Mouse (Mus musculus) limb, embryonic 12.5 days (tissue): Measurements from ENCODE around the gene Sla2. TPM values are rescaled to one million over a fixed set of nuclear protein-coding genes. Genes with fewer than 3 reads are reported as not detected.
"Not testable (repeated sequence)": the region's sequence is repeated elsewhere in the genome, so short reads cannot be mapped to it uniquely, and the experiment has no call there.

ENCODE experiments used
- ATAC-seq: fragments of 200-750 bp; cut with Nextera tagmentation; 2 replicates; pipeline ENCODE4 v1.8.0; 2017; ENCODE audit warnings: low read depth, moderate TSS enrichment; ENCODE audit not compliant: insufficient number of reproducible peaks, insufficient read depth, low FRiP score, low TSS enrichment
- H3K27ac ChIP-seq: fragments of 300-500 bp; sonication (generic); 2 replicates; pipeline ENCODE4 v1.5.1; 2016; ENCODE audit warnings: mild to moderate bottlenecking, moderate library complexity
- H3K27me3 ChIP-seq: fragments of 300-500 bp; sonication (generic); 2 replicates; pipeline ENCODE4 v1.6.1; 2016; ENCODE audit warnings: mild to moderate bottlenecking, moderate library complexity
- H3K36me3 ChIP-seq: fragments of 300-500 bp; sonication (generic); 2 replicates; pipeline ENCODE4 v1.6.1; 2016; ENCODE audit warnings: mild to moderate bottlenecking, moderate library complexity
- H3K4me1 ChIP-seq: fragments of 300-500 bp; sonication (generic); replicated peaks from 2 replicates; pipeline ENCODE4 v1.6.1; 2016
- H3K4me2 ChIP-seq: fragments of 300-500 bp; sonication (generic); 2 replicates; pipeline ENCODE4 v1.6.1; 2016; ENCODE audit warnings: mild to moderate bottlenecking, moderate library complexity
- H3K4me3 ChIP-seq: fragments of 300-500 bp; sonication (generic); replicated peaks from 2 replicates; pipeline ENCODE4 v1.5.1; 2016; ENCODE audit warnings: mild to moderate bottlenecking
- H3K9ac ChIP-seq: fragments of 300-500 bp; sonication (generic); replicated peaks from 2 replicates; pipeline ENCODE4 v1.6.1; 2016; ENCODE audit warnings: mild to moderate bottlenecking, moderate library complexity
- H3K9me3 ChIP-seq: fragments of 300-500 bp; sonication (generic); 2 replicates; pipeline ENCODE4 v1.6.1; 2016; ENCODE audit warnings: mild to moderate bottlenecking, moderate library complexity
- WGBS: fragments of 180-500 bp; shearing (Covaris S2); methylation state at CpG from one replicate; pipeline ENCODE4 v1.1.7; 2016; 5-methylcytosine and 5-hydroxymethylcytosine counted together
- polyA plus RNA-seq: library from polyadenylated mRNA; unstranded; fragments of >200 nt; fragmentation: Nextera tagmentation; extraction: Ambion mirVana; gene quantifications from 2 replicates; pipeline ENCODE4 v1.2.1, GENCODE M21; 2016

Gene Sla2
- polyA plus RNA-seq, 1 experiment from 2014 or later, result 0.76 TPM

GRCm38 (mm10) chr2:156885666-156886065 is 1.3 kb downstream of the Sla2 start:
- H3K36me3 ChIP-seq, H3K4me1 ChIP-seq, ATAC-seq, H3K9me3 ChIP-seq, H3K4me2 ChIP-seq, H3K27ac ChIP-seq, H3K4me3 ChIP-seq, H3K27me3 ChIP-seq, H3K9ac ChIP-seq: not testable (repeated sequence)
- 57% methylated on average over 2 of the region's 2 CpGs for WGBS

GRCm38 (mm10) chr2:156884396-156885211 is 2.4 kb downstream of the Sla2 start:
- Histone ChIP-seq H3K36me3 (no peaks in the 10 kb centered on the region), H3K4me3 (no peak overlapping the region), H3K4me2 (no peak overlapping the region), H3K9me3 (no peaks in the 10 kb centered on the region), H3K9ac (no peak overlapping the region), H3K4me1 (no peaks in the 10 kb centered on the region), H3K27me3 (no peaks in the 10 kb centered on the region), H3K27ac (no peak overlapping the region)
- 91% methylated on average over 10 of the region's 10 CpGs for WGBS
- ATAC-seq, result no peak

GRCm38 (mm10) chr2:156882431-156883001 is 4.5 kb downstream of the Sla2 start:
- Histone ChIP-seq H3K27me3 (no peaks in the 10 kb centered on the region), H3K4me3 (no peak overlapping the region), H3K4me1 (no peaks in the 10 kb centered on the region), H3K27ac (no peak overlapping the region), H3K9ac (no peak overlapping the region), H3K4me2 (no peak overlapping the region), H3K9me3 (no peaks in the 10 kb centered on the region), H3K36me3 (no peaks in the 10 kb centered on the region)
- no peak for ATAC-seq
- WGBS, result 46% methylated on average over 10 of the region's 10 CpGs

GRCm38 (mm10) chr2:156879541-156879940 is 7.5 kb downstream of the Sla2 start:
- Histone ChIP-seq H3K27me3 (no peaks in the 10 kb centered on the region), H3K27ac (no peak overlapping the region), H3K4me3 (no peak overlapping the region), H3K9ac (no peak overlapping the region), H3K4me2 (no peak overlapping the region), H3K4me1 (no peaks in the 10 kb centered on the region), H3K9me3 (no peaks in the 10 kb centered on the region), H3K36me3 (peaks cover 9% of the 10 kb centered on the region)
- 83% methylated on average over 3 of the region's 3 CpGs for WGBS
- ATAC-seq, result no peak

GRCm38 (mm10) chr2:156877726-156878125 is 9.3 kb downstream of the Sla2 start:
- no peak overlapping the region for H3K4me3 ChIP-seq
- WGBS, result 54% methylated on average over 9 of the region's 9 CpGs
- peaks cover 27% of the 10 kb centered on the region for H3K36me3 ChIP-seq
- no peaks in the 10 kb centered on the region for H3K4me1 ChIP-seq
- H3K4me2 ChIP-seq, result no peak overlapping the region
- H3K27ac ChIP-seq, result no peak overlapping the region
- ATAC-seq, result no peak
- H3K27me3 ChIP-seq, result no peaks in the 10 kb centered on the region
- no peaks in the 10 kb centered on the region for H3K9me3 ChIP-seq
- H3K9ac ChIP-seq, result no peak overlapping the region

GRCm38 (mm10) chr2:156874760-156875510 is 12.1 kb downstream of the Sla2 start:
- Histone ChIP-seq H3K9ac (no peak overlapping the region), H3K4me2 (no peak overlapping the region), H3K4me1 (no peaks in the 10 kb centered on the region), H3K9me3 (no peaks in the 10 kb centered on the region), H3K4me3 (no peak overlapping the region), H3K27ac (no peak overlapping the region), H3K27me3 (no peaks in the 10 kb centered on the region), H3K36me3 (peaks cover 52% of the 10 kb centered on the region)
- ATAC-seq, result no peak
- WGBS, result 94% methylated on average over 4 of the region's 4 CpGs

GRCm38 (mm10) chr2:156874047-156874759 is 12.8 kb downstream of the Sla2 start:
- no peak overlapping the region for H3K9ac ChIP-seq
- peaks cover 60% of the 10 kb centered on the region for H3K36me3 ChIP-seq
- H3K27me3 ChIP-seq, result no peaks in the 10 kb centered on the region
- no peak overlapping the region for H3K4me3 ChIP-seq
- no peak for ATAC-seq
- no peaks in the 10 kb centered on the region for H3K4me1 ChIP-seq
- no peak overlapping the region for H3K27ac ChIP-seq
- H3K4me2 ChIP-seq, result no peak overlapping the region
- no peaks in the 10 kb centered on the region for H3K9me3 ChIP-seq
- 93% methylated on average over 8 of the region's 8 CpGs for WGBS

GRCm38 (mm10) chr2:156873629-156874028 is 13.4 kb downstream of the Sla2 start:
- Histone ChIP-seq H3K27ac (no peak overlapping the region), H3K4me3 (no peak overlapping the region), H3K36me3 (peaks cover 65% of the 10 kb centered on the region), H3K9ac (no peak overlapping the region), H3K4me2 (no peak overlapping the region), H3K4me1 (no peaks in the 10 kb centered on the region), H3K27me3 (no peaks in the 10 kb centered on the region), H3K9me3 (no peaks in the 10 kb centered on the region)
- 39% methylated on average over 5 of the region's 5 CpGs for WGBS
- no peak for ATAC-seq

GRCm38 (mm10) chr2:156870519-156870918 is 16.5 kb downstream of the Sla2 start:
- no peak overlapping the region for H3K9ac ChIP-seq
- no peaks in the 10 kb centered on the region for H3K4me1 ChIP-seq
- H3K27me3 ChIP-seq, result no peaks in the 10 kb centered on the region
- H3K36me3 ChIP-seq, result peaks cover 96% of the 10 kb centered on the region
- 75% methylated on average over 6 of the region's 6 CpGs for WGBS
- H3K9me3 ChIP-seq, result no peaks in the 10 kb centered on the region
- H3K4me2 ChIP-seq, result no peak overlapping the region
- H3K4me3 ChIP-seq, result no peak overlapping the region
- no peak overlapping the region for H3K27ac ChIP-seq
- no peak for ATAC-seq

GRCm38 (mm10) chr2:156869554-156869953 is 17.4 kb downstream of the Sla2 start:
- H3K9ac ChIP-seq, result no peak overlapping the region
- H3K4me3 ChIP-seq, result no peak overlapping the region
- no peak overlapping the region for H3K4me2 ChIP-seq
- no peaks in the 10 kb centered on the region for H3K27me3 ChIP-seq
- no peak overlapping the region for H3K27ac ChIP-seq
- ATAC-seq, result no peak
- peaks cover 95% of the 10 kb centered on the region for H3K36me3 ChIP-seq
- no peaks in the 10 kb centered on the region for H3K9me3 ChIP-seq
- WGBS, result 94% methylated on average over 7 of the region's 7 CpGs
- H3K4me1 ChIP-seq, result peaks cover 1% of the 10 kb centered on the region

GRCm38 (mm10) chr2:156868994-156869393 is 18.0 kb downstream of the Sla2 start:
- ATAC-seq, result no peak
- Histone ChIP-seq H3K4me1 (peaks cover 7% of the 10 kb centered on the region), H3K4me2 (no peak overlapping the region), H3K9ac (no peak overlapping the region), H3K9me3 (no peaks in the 10 kb centered on the region), H3K4me3 (no peak overlapping the region), H3K27ac (no peak overlapping the region), H3K27me3 (no peaks in the 10 kb centered on the region), H3K36me3 (peaks cover 91% of the 10 kb centered on the region)
- 86% methylated on average over 8 of the region's 8 CpGs for WGBS
